Mouse (Mus musculus): ENCODE data around the gene Psg23.
"Not testable (repeated sequence)": the region's sequence is repeated elsewhere in the genome, so short reads cannot be mapped to it uniquely, and the experiment has no call there.

The Psg23 gene

DNA sequence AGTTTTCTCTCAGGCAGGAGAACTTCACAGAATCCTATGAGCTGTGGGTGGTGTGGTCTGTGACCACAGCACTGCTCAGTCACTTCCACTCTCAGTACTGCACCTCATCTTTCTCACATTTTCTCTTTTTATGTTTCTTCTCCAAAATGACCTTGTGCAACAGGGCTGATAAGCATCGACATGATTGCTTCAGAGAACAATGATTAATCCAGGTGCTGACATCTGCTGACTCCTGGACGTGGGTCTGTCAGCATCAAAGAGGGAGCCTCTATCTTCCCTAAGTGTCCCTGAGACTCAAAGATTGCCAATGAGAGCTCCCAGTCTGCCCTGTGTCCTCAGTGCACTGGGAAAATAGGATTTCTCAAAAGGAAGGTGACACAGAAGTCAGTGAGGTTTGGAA is at the start of gene Psg23:
Gene Psg23, minus strand, starts transcription at position 101 of the 400 bp plus-strand sequence.
- not testable (repeated sequence) for DNase-seq (ENCODE audit: low spot score)

DNA sequence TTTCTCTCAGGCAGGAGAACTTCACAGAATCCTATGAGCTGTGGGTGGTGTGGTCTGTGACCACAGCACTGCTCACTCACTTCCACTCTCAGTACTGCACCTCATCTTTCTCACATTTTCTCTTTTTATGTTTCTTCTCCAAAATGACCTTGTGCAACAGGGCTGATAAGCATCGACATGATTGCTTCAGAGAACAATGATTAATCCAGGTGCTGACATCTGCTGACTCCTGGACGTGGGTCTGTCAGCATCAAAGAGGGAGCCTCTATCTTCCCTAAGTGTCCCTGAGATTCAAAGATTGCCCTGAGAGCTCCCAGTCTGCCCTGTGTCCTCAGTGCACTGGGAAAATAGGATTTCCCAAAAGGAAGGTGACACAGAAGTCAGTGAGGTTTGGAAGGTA is 40.3 kb upstream of the Psg23 start, which contains the start of gene Psg21:
Gene Psg21, minus strand, starts transcription at position 101 of the 400 bp plus-strand sequence.
- DNase-seq (ENCODE audit: low spot score): not testable (repeated sequence)

DNA sequence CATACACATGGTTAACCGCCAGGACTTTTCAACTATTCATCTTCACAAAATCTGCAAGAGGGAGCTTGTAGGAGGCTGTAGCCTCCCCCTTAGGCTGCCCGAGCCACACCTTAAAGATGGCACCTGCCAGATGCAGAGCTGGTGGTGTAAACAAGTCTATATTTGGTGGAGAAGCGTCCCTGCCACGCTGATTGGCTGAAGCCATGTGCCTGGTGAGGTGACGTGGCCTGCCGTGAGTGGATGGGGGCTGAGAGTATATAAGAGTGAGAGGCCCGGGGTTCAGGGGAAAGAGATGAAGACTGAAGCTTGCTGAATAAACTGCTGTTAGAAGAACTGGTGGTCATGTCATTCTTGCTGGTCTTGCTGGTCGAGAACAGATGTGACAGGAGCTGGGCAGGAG is 10.6 kb upstream of the Psg23 start:
- not testable (repeated sequence) for DNase-seq (ENCODE audit: low spot score)

DNA sequence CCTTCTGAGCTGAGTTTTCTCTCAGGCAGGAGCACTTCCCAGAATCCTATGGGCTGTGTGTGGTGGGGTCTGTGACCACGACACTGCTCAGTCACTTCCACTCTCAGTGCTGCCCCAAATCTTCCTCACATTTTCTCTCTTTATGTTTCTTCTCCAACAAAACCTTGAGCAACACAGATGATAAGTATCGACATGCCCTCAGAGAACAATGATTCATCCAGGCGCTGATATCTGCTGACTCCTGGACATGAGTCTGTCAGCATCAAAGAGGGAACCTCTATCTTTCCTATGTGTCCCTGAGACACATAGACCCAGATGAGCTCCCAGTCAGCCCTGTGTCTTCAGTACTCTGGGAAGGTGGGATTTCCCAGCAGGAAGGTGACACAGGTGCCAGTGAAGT is 49.1 kb downstream of the Psg23 start, which contains the start of gene Psg27:
Gene Psg27, minus strand, starts transcription at position 101 of the 400 bp plus-strand sequence.
- no peak for DNase-seq (ENCODE audit: low spot score)

DNA sequence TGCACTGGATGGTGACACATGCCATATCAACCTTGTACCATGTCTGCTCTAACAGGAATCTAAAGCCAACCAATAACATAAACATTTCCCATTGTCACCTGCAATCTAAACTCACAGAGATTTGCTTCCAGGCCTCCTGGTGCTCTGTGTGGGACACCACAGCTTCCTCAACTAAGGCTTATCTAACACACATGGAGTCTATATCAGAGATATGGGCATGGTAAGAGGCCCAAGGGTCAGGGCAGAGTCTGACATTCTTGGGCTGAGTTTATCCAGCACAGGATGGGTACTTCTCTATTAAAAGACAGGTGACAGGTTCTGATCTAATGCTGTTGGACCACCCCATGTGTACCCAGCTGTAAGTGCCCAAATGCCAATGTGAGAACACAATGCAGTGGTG is 56.5 kb downstream of the Psg23 start:
- no peak for DNase-seq (ENCODE audit: low spot score)

Measured in ovary, postnatal 10 days (tissue).